19 mouse cellular contexts compared by ENCODE assay signal in genomic region chr3:51952267-51952666, GRCm38 (mm10).
DNase-seq lines count a peak whose midpoint lies in the region; ATAC-seq and TF ChIP-seq lines count a peak whose summit lies in the region.
"Had no signal": no experiment of that assay in that cellular context is flagged by ENCODE, and none has a peak within 500 bp of the region (broad histone marks: within the 10 kb centered on the region; RNA-seq: fewer than 3 reads in every experiment).

No protein-coding gene starts in this region.

- H3K27ac ChIP-seq in lung, embryonic 16.5 days (ENCODE audit: low read length): no peak overlapping the region
- H3K27ac ChIP-seq in intestine, embryonic 15.5 days: no peak overlapping the region
- no peak overlapping the region for H3K27ac ChIP-seq in small intestine, adult 2 months (ENCODE audit: insufficient read depth, low read depth, low read length)
- H3K27ac ChIP-seq: forebrain, embryonic 12.5 days; heart, embryonic 10.5 days; left cerebral cortex, adult 2 months; liver, embryonic 13.5 days; macrophage had no signal

- WGBS in lung, embryonic 16.5 days: 68% methylated on average over 9 of the region's 9 CpGs
- 75% methylated on average over 9 of the region's 9 CpGs for WGBS in lung, adult 2 months
- 54% methylated on average over 9 of the region's 9 CpGs for WGBS in intestine, embryonic 15.5 days
- WGBS in small intestine, adult 2 months: 27% methylated on average over 9 of the region's 9 CpGs

- no peak for TF ChIP-seq CTCF in lung, adult 2 months (IDR thresholded peaks at IDR 0.05; ENCODE audit: insufficient read depth, low read length)
- TF ChIP-seq CTCF in small intestine, adult 2 months (IDR thresholded peaks at IDR 0.05; ENCODE audit: extremely low read depth, insufficient read length, insufficient replicate concordance, low read depth, low read length): no peak

- H3K36me3 ChIP-seq in lung, embryonic 16.5 days (ENCODE audit: control insufficient read depth, insufficient read depth, low read length): no peaks in the 10 kb centered on the region
- no peaks in the 10 kb centered on the region for H3K36me3 ChIP-seq in intestine, embryonic 15.5 days
- no peaks in the 10 kb centered on the region for H3K36me3 ChIP-seq in small intestine, adult 2 months (ENCODE audit: control insufficient read depth, insufficient read depth, low read length)
- H3K36me3 ChIP-seq: forebrain, embryonic 12.5 days; G1E; heart, embryonic 10.5 days; liver, embryonic 13.5 days; neural tube, embryonic 13.5 days had no signal

- no peak for DNase-seq in lung, adult 2 months
- peak; percentile 40 for DNase-seq in ZHBTc4 (ENCODE audit: low read depth, low spot score)
- DNase-seq in right cerebral cortex, postnatal 4 days: no peak
- DNase-seq in heart, postnatal 10 days: no peak
- DNase-seq: cerebellum, postnatal 25 days; gastrocnemius, postnatal 36 days; kidney, adult 11 months; kidney, postnatal 10 days; liver, embryonic 13.5 days; thymus, postnatal 4 days had no signal

- TF ChIP-seq POLR2A in lung, adult 2 months (IDR thresholded peaks at IDR 0.05; ENCODE audit: borderline replicate concordance, extremely low read depth, low read depth, low read length): no peak
- TF ChIP-seq POLR2A in small intestine, adult 2 months (IDR thresholded peaks at IDR 0.05; ENCODE audit: low read depth, low read length): no peak

- H3K9ac ChIP-seq in lung, embryonic 16.5 days (ENCODE audit: low read length): no peak overlapping the region
- H3K9ac ChIP-seq in intestine, embryonic 15.5 days: no peak overlapping the region
- H3K9ac ChIP-seq: forebrain, embryonic 12.5 days; liver, embryonic 13.5 days; neural tube, embryonic 13.5 days had no signal

- H3K9me3 ChIP-seq in lung, embryonic 16.5 days (ENCODE audit: control insufficient read depth, low read length): no peaks in the 10 kb centered on the region
- no peaks in the 10 kb centered on the region for H3K9me3 ChIP-seq in intestine, embryonic 15.5 days
- H3K9me3 ChIP-seq: forebrain, embryonic 12.5 days; G1E; heart, embryonic 10.5 days; liver, embryonic 13.5 days; neural tube, embryonic 13.5 days had no signal

- intact Hi-C loops in heart, postnatal 10 days (cut with DNase I): loop anchor here (5.0 kb wide), 1 partner anchor 600 kb away; no protein-coding TSS in a partner anchor

- no peaks in the 10 kb centered on the region for H3K27me3 ChIP-seq in lung, embryonic 16.5 days (ENCODE audit: control insufficient read depth, insufficient read depth, low read depth, low read length)
- no peaks in the 10 kb centered on the region for H3K27me3 ChIP-seq in intestine, embryonic 15.5 days (replicated peaks)
- H3K27me3 ChIP-seq in small intestine, adult 2 months (ENCODE audit: control insufficient read depth, insufficient read depth, low read length): no peaks in the 10 kb centered on the region
- H3K27me3 ChIP-seq: forebrain, embryonic 12.5 days; neural tube, embryonic 13.5 days had no signal

- ATAC-seq in lung, embryonic 16.5 days (ENCODE audit: low read depth): no peak
- peak; percentile 66 for ATAC-seq in intestine, embryonic 15.5 days

- peak overlapping the region; percentile 51 for H3K4me2 ChIP-seq in lung, embryonic 16.5 days (ENCODE audit: low read depth, low read length)
- H3K4me2 ChIP-seq in intestine, embryonic 15.5 days (replicated peaks): peak overlapping the region; percentile 43
- H3K4me2 ChIP-seq: forebrain, embryonic 12.5 days had no signal

- H3K4me1 ChIP-seq in lung, embryonic 16.5 days (replicated peaks; ENCODE audit: control insufficient read depth, insufficient read depth, low read length): peaks cover 22% of the 10 kb centered on the region
- H3K4me1 ChIP-seq in lung, adult 2 months (ENCODE audit: control insufficient read depth, insufficient read depth, low read length): peaks cover 8% of the 10 kb centered on the region; the same call in 1 of the 2 replicates
- H3K4me1 ChIP-seq in intestine, embryonic 15.5 days (replicated peaks): peaks cover 26% of the 10 kb centered on the region
- peaks cover 6% of the 10 kb centered on the region; the same call in 1 of the 2 replicates for H3K4me1 ChIP-seq in small intestine, adult 2 months (ENCODE audit: control insufficient read depth, insufficient read depth, insufficient read length, low read length)

- no peak overlapping the region for H3K4me3 ChIP-seq in lung, embryonic 16.5 days (ENCODE audit: low read length)
- no peak overlapping the region for H3K4me3 ChIP-seq in lung, adult 2 months (replicated peaks; ENCODE audit: extremely low read depth, low read depth, low read length)
- no peak overlapping the region for H3K4me3 ChIP-seq in intestine, embryonic 15.5 days (replicated peaks)
- 0 out of 2 replicates have a peak overlapping the region, but pooled peaks have one; percentile 1 for H3K4me3 ChIP-seq in small intestine, adult 2 months (ENCODE audit: low read depth, low read length)
- H3K4me3 ChIP-seq: forebrain, embryonic 12.5 days; liver, embryonic 13.5 days; neural tube, embryonic 13.5 days had no signal
